Mouse (Mus musculus) forebrain, embryonic 10.5 days (tissue): Measurements from ENCODE around the gene Ccr3. TPM values are rescaled to one million over a fixed set of nuclear protein-coding genes. Genes with fewer than 3 reads are reported as not detected.

ENCODE experiments used
- DNase-seq: peaks from one replicate; pipeline ENCODE4 v3.0.0-alpha.2; 2017; ENCODE audit warnings: low spot score; ENCODE audit errors: extremely low spot score
- H3K27ac ChIP-seq: fragments of 300-500 bp; sonication (generic); 2 replicates; pipeline ENCODE4 v1.5.1; 2016; ENCODE audit warnings: mild to moderate bottlenecking
- H3K27me3 ChIP-seq: fragments of 300-500 bp; sonication (generic); 2 replicates; pipeline ENCODE4 v1.6.1; 2016; ENCODE audit warnings: mild to moderate bottlenecking; ENCODE audit not compliant: poor library complexity, severe bottlenecking
- H3K36me3 ChIP-seq: fragments of 300-500 bp; sonication (generic); replicated peaks from 2 replicates; pipeline ENCODE4 v1.6.1; 2016; ENCODE audit warnings: mild to moderate bottlenecking, moderate library complexity
- H3K4me1 ChIP-seq: fragments of 300-500 bp; sonication (generic); 2 replicates; pipeline ENCODE4 v1.6.1; 2016
- H3K4me3 ChIP-seq: fragments of 300-500 bp; sonication (generic); 2 replicates; pipeline ENCODE4 v1.5.1; 2016; ENCODE audit warnings: mild to moderate bottlenecking, moderate library complexity
- H3K9me3 ChIP-seq: fragments of 300-500 bp; sonication (generic); 2 replicates; pipeline ENCODE4 v1.6.1; 2016; ENCODE audit warnings: mild to moderate bottlenecking, moderate library complexity
- WGBS: fragments of 180-500 bp; shearing (Covaris S2); methylation state at CpG from one replicate; pipeline ENCODE4 v1.1.7; 2016; 5-methylcytosine and 5-hydroxymethylcytosine counted together
- polyA plus RNA-seq: library from polyadenylated mRNA; unstranded; fragments of >200 nt; fragmentation: Nextera tagmentation; extraction: Ambion mirVana; gene quantifications from 2 replicates; pipeline ENCODE4 v1.2.1, GENCODE M21; 2016

Ccr3 gene
- polyA plus RNA-seq, 1 experiment from 2014 or later = not detected

- WGBS = 80% methylated on average over 2 of the region's 2 CpGs
- Histone ChIP-seq H3K4me3 (no peak overlapping the region), H3K4me1 (no peaks in the 10 kb centered on the region), H3K27me3 (no peaks in the 10 kb centered on the region), H3K9me3 (no peaks in the 10 kb centered on the region), H3K27ac (no peak overlapping the region), H3K36me3 (no peaks in the 10 kb centered on the region)
- no peak for DNase-seq
Observed at GRCm38 (mm10) chr9:124012691-124013090, 9.1 kb upstream of the Ccr3 start.

GRCm38 (mm10) chr9:124013270-124013669 is 8.5 kb upstream of the Ccr3 start:
- whole genome bisulfite sequencing = 88% methylated on average over 3 of the region's 3 CpGs
- Histone ChIP-seq H3K9me3 (no peaks in the 10 kb centered on the region), H3K4me1 (no peaks in the 10 kb centered on the region), H3K27ac (no peak overlapping the region), H3K36me3 (no peaks in the 10 kb centered on the region), H3K4me3 (no peak overlapping the region), H3K27me3 (no peaks in the 10 kb centered on the region)
- DNase-seq = no peak

DNA sequence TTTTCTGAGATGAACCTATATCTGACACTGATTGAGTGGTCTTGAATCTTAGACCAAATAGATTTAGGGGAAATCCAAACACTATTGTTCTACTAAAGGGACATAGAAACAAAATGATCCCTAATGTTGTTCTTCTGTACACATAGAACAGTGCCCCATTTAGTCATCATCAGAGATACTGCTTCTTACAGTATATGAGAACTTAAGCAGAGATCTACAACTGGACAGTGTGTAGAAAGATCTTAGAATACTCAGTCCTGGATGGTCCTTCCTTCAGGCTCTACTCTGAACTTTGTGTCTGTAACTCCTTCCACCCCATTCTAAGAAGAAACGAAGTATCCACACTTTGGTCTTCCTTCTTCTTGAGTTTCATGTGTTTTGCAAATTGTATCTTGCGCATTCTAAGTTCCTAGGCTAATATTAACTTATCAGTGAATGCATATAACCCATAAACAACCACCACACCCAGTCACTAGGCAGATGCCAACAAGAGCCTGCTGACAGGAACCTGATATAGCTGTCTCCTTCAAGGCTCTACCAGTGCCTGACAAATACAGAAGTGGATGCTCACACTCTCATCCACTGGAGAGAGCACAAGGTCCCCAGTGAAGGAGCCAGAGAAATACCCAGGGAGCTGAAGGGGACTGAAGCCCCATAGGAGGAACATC is 6.7 kb upstream of the Ccr3 start:
- no peaks in the 10 kb centered on the region for H3K9me3 ChIP-seq
- H3K27ac ChIP-seq = no peak overlapping the region
- WGBS = 78% methylated on average over 2 of the region's 2 CpGs
- no peaks in the 10 kb centered on the region for H3K4me1 ChIP-seq
- no peak for DNase-seq
- H3K4me3 ChIP-seq = no peak overlapping the region
- H3K27me3 ChIP-seq = no peaks in the 10 kb centered on the region
- no peaks in the 10 kb centered on the region for H3K36me3 ChIP-seq

GRCm38 (mm10) chr9:124016048-124016447 is 5.7 kb upstream of the Ccr3 start:
- no peak for DNase-seq
- Histone ChIP-seq H3K4me3 (no peak overlapping the region), H3K4me1 (no peaks in the 10 kb centered on the region), H3K9me3 (no peaks in the 10 kb centered on the region), H3K36me3 (no peaks in the 10 kb centered on the region), H3K27me3 (no peaks in the 10 kb centered on the region), H3K27ac (no peak overlapping the region)
- 82% methylated on average over 2 of the region's 2 CpGs for WGBS

- DNase-seq = no peak
- no peak overlapping the region for H3K4me3 ChIP-seq
- H3K36me3 ChIP-seq = no peaks in the 10 kb centered on the region
- H3K9me3 ChIP-seq = no peaks in the 10 kb centered on the region
- no peak overlapping the region for H3K27ac ChIP-seq
- no peaks in the 10 kb centered on the region for H3K4me1 ChIP-seq
- no peaks in the 10 kb centered on the region for H3K27me3 ChIP-seq
- WGBS = 89% methylated on average over 3 of the region's 3 CpGs
Observed at GRCm38 (mm10) chr9:124019887-124020286, 1.9 kb upstream of the Ccr3 start.

DNA sequence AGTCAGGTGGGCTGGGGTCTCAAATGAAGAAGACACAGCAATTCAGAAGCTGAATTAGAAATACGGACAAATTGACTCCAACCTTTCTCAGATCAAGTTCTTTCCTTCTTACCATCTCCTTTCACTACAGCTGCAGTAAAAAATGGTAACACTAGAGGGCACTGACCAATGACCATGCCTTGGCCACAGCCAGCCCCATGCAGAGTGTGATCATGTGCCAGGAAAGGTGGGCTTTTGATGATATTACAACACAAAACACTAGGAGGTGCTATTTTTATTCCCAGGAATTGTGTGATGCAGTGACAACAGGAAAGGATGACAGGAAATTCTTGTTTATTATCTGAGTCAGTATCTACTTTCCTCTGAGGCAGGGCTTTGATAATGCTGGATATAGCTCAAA is 11.6 kb downstream of the Ccr3 start:
- no peaks in the 10 kb centered on the region for H3K27me3 ChIP-seq
- no peaks in the 10 kb centered on the region for H3K4me1 ChIP-seq
- no peak overlapping the region for H3K4me3 ChIP-seq
- H3K9me3 ChIP-seq = no peaks in the 10 kb centered on the region
- H3K36me3 ChIP-seq = no peaks in the 10 kb centered on the region
- DNase-seq = no peak
- H3K27ac ChIP-seq = no peak overlapping the region
- 52% methylated on average over 1 of the region's 1 CpGs for WGBS

- DNase-seq = no peak
- H3K4me1 ChIP-seq = no peaks in the 10 kb centered on the region
- H3K27ac ChIP-seq = no peak overlapping the region
- H3K9me3 ChIP-seq = no peaks in the 10 kb centered on the region
- H3K27me3 ChIP-seq = no peaks in the 10 kb centered on the region
- no peak overlapping the region for H3K4me3 ChIP-seq
- 69% methylated on average over 4 of the region's 4 CpGs for WGBS
- no peaks in the 10 kb centered on the region for H3K36me3 ChIP-seq
Observed at GRCm38 (mm10) chr9:124037707-124038106, 15.9 kb downstream of the Ccr3 start.

DNA sequence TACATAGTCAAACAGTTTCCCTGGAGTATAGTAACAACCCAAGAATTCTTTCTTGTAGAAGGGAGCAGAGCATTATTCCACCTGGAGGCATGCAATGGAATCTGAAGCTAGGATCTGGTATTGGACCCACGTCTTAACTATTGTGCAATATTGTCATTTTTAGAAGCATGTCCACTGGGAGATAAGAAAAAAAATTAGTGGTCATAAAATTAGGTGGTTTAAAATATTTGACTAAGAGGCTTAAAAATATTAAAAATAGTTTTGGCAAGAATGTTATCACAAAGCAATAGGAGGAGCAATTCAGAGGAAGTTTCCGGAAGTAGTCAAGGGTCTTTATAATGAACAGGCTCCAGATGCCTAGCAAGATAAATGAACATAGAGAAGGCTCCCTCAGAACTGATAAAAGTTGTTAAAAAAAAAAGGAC is 16.4 kb downstream of the Ccr3 start:
- 82% methylated on average over 2 of the region's 2 CpGs for WGBS
- Histone ChIP-seq H3K27ac (no peak overlapping the region), H3K4me3 (no peak overlapping the region), H3K9me3 (no peaks in the 10 kb centered on the region), H3K4me1 (no peaks in the 10 kb centered on the region), H3K36me3 (no peaks in the 10 kb centered on the region), H3K27me3 (no peaks in the 10 kb centered on the region)
- DNase-seq = no peak

DNA sequence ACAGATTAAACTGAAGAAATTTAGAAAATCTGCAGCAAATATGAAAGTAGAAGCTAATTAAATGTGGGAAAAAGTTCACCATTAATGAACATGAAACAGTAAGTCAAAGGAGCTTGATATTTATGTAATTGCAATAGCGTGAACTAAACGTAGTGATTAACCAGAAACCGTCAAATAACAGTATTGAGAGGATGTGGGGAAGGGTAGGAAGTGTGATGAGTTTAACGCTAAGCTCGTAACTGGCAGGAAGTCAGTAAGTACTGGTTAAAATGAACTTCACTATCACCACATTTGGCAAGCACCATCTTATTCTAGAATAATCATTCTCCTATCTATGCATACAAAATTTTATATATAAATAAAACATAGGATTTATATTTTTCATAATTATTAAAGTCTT is 17.2 kb downstream of the Ccr3 start:
- 89% methylated on average over 5 of the region's 5 CpGs for WGBS
- Histone ChIP-seq H3K4me3 (no peak overlapping the region), H3K4me1 (no peaks in the 10 kb centered on the region), H3K9me3 (no peaks in the 10 kb centered on the region), H3K27ac (no peak overlapping the region), H3K36me3 (no peaks in the 10 kb centered on the region), H3K27me3 (no peaks in the 10 kb centered on the region)
- DNase-seq = no peak

- no peak for DNase-seq
- H3K9me3 ChIP-seq = no peaks in the 10 kb centered on the region
- no peak overlapping the region for H3K4me3 ChIP-seq
- H3K36me3 ChIP-seq = no peaks in the 10 kb centered on the region
- H3K4me1 ChIP-seq = no peaks in the 10 kb centered on the region
- 89% methylated on average over 3 of the region's 3 CpGs for WGBS
- no peak overlapping the region for H3K27ac ChIP-seq
- no peaks in the 10 kb centered on the region for H3K27me3 ChIP-seq
Observed at GRCm38 (mm10) chr9:124040932-124041331, 19.2 kb downstream of the Ccr3 start.

DNA sequence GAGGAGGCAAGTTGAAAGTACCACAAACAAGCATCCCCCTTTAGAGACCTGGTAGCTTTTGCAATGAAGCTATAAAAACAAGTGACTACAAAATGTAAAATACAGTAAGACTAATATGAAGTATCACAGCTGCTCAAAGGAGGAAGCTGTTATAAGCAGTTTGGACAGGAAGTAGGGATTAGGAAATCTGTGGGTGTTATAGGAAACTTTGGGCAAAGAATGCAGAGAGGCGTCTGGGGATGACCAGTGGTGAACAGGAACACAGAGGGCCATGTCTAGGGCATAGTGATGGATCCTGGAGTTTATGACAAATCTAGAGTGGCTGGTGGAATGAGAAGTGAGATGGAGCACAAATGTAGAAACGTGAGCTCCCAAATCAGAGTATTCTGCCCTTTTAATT is 31.8 kb downstream of the Ccr3 start:
- no peak overlapping the region for H3K27ac ChIP-seq
- no peak for DNase-seq
- H3K4me3 ChIP-seq = no peak overlapping the region
- H3K27me3 ChIP-seq = no peaks in the 10 kb centered on the region
- WGBS = 73% methylated on average over 2 of the region's 2 CpGs
- H3K9me3 ChIP-seq = no peaks in the 10 kb centered on the region
- no peaks in the 10 kb centered on the region for H3K36me3 ChIP-seq
- no peaks in the 10 kb centered on the region for H3K4me1 ChIP-seq

DNA sequence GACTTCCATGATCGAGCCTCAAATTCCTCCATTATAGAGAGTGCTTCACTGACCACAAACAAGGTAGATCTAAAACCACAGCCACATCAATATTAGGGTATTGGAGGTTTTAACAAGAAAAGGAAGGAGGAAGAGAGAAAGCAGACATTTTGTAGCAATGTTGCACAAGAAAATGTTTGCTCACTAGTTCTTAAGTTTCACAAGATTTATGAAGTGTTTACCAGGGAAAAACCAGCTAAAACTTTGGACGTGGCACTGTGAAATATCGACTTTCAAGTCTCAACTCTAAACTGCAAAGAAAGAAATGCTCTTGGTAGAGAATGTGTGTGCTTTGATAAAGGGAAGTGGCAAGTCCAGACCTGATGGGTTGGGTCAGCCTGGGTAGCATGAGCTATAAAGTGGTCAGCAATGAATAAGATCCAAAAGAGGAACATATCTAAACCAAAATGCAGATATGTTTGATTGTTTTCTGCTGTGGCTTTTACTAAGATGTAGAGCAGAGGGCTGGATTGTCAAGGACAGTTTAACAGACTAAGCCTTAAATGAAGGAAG is 34.5 kb downstream of the Ccr3 start:
- H3K27me3 ChIP-seq = no peaks in the 10 kb centered on the region
- no peak for DNase-seq
- H3K4me1 ChIP-seq = no peaks in the 10 kb centered on the region
- H3K9me3 ChIP-seq = no peaks in the 10 kb centered on the region
- no peak overlapping the region for H3K4me3 ChIP-seq
- H3K36me3 ChIP-seq = no peaks in the 10 kb centered on the region
- 88% methylated on average over 3 of the region's 3 CpGs for WGBS
- no peak overlapping the region for H3K27ac ChIP-seq

DNA sequence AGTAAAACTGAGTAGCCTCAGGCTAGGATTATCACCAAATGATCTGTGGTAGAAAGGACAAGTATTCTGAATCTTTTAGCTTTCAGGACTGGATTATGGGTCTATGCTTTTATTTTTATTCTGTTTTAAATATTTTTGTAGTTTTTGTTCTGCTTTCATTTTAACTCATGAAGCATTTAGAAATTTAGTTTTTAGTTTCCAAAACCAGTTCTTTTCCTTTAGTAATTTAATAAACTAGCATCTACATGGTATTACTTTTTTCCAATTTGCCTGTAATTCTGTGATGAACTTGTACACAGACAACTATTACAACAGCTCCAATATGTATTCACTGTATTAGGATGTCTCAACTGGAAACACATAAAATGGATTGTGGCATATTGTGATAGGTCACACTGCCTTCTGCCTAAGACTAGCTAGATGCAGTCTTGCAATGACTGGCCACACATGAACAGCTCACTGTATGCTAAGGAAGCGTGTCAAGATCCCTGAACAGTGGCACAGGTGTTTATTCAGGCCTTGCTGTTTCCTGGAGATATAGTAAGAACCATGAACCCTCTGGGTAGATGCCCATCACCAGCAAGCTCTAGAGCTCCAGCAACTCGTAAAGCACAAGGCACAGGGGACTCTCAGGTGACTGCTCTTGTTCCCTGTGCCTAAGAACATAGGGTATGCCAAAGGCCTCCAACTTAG is 38.0 kb downstream of the Ccr3 start:
- Histone ChIP-seq H3K9me3 (no peaks in the 10 kb centered on the region), H3K36me3 (no peaks in the 10 kb centered on the region)
- WGBS = 77% methylated on average over 2 of the region's 2 CpGs

More for the DNA sequence above, 38.0 kb downstream of the Ccr3 start:
- no peak overlapping the region for H3K4me3 ChIP-seq
- H3K27me3 ChIP-seq = no peaks in the 10 kb centered on the region
- no peak for DNase-seq
- peaks cover 3% of the 10 kb centered on the region for H3K4me1 ChIP-seq
- no peak overlapping the region for H3K27ac ChIP-seq
